Mouse (Mus musculus) macrophage (primary cell): ENCODE measurements around the gene Sds. TPM values are rescaled to one million over a fixed set of nuclear protein-coding genes. Genes with fewer than 3 reads are reported as not detected.

Experiments
- H3K27ac ChIP-seq: fragments of 350-480 bp; formaldehyde crosslinking; 2 replicates; pipeline ENCODE4 v1.9.0; 2021
- H3K36me3 ChIP-seq: fragments of 350-480 bp; formaldehyde crosslinking; 2 replicates; pipeline ENCODE4 v1.9.0; 2021; ENCODE audit errors: inconsistent target
- H3K4me3 ChIP-seq: fragments of 350-480 bp; formaldehyde crosslinking; 2 replicates; pipeline ENCODE4 v1.9.0; 2021; ENCODE audit errors: inconsistent target
- H3K79me2 ChIP-seq: fragments of 350-480 bp; formaldehyde crosslinking; 2 replicates; pipeline ENCODE4 v1.9.0; 2021; ENCODE audit errors: inconsistent target
- WGBS: methylation state at CpG from one replicate; pipeline ENCODE4 v1.1.7; 2026; ENCODE audit warnings: inconsistent platforms; ENCODE audit not compliant: missing documents; 5-methylcytosine and 5-hydroxymethylcytosine counted together
- polyA plus RNA-seq: library from polyadenylated mRNA; stranded (reverse); fragments of 250-400 nt; gene quantifications from 3 replicates; pipeline ENCODE4 v1.2.4, GENCODE M21; 2018; ENCODE audit warnings: inconsistent platforms

The Sds gene
- polyA plus RNA-seq, 1 experiment from 2014 or later, result not detected

GRCm38 (mm10) chr5:120527296-120527964, 51.1 kb downstream of the Sds start:
- no peak overlapping the region for H3K27ac ChIP-seq
- peaks cover 77% of the 10 kb centered on the region for H3K36me3 ChIP-seq
- H3K4me3 ChIP-seq, result no peak overlapping the region
- WGBS, result 30% methylated on average over 18 of the region's 20 CpGs
- H3K79me2 ChIP-seq, result no peaks in the 10 kb centered on the region

GRCm38 (mm10) chr5:120531631-120532030, 55.3 kb downstream of the Sds start:
- Histone ChIP-seq H3K4me3 (no peak overlapping the region), H3K36me3 (peaks cover 72% of the 10 kb centered on the region; the same call in 1 of the 2 replicates), H3K79me2 (no peaks in the 10 kb centered on the region), H3K27ac (no peak overlapping the region)
- WGBS, result 91% methylated on average over 8 of the region's 8 CpGs

Other genes starting within 250 kb of the Sds start
- not detected in 3 replicates for gene Lhx5, start 44.8 kb upstream of the Sds start, polyA plus RNA-seq
- not detected in 3 replicates for gene Sdsl, start 3.7 kb upstream of the Sds start, polyA plus RNA-seq
- 95.1 to 104 TPM (median 96.6 TPM) in 3 replicates for gene Plbd2, start 27.1 kb downstream of the Sds start, polyA plus RNA-seq
- gene Slc8b1, start 34.6 kb downstream of the Sds start, polyA plus RNA-seq, result 25.5 to 66.8 TPM (median 27.4 TPM) in 3 replicates
- 36.3 to 96.0 TPM (median 65.2 TPM) in 3 replicates for gene Tpcn1, start 112.1 kb downstream of the Sds start, polyA plus RNA-seq
- gene Iqcd, start 112.5 kb downstream of the Sds start, polyA plus RNA-seq, result 0.37 to 0.52 TPM in 2 of 3 replicates, not detected in the other
- 4.5 to 4.9 TPM (median 4.8 TPM) in 3 replicates for gene Rita1, start 136.1 kb downstream of the Sds start, polyA plus RNA-seq
- gene Ddx54, start 136.2 kb downstream of the Sds start, polyA plus RNA-seq, result 21.7 to 39.1 TPM (median 25.0 TPM) in 3 replicates
- gene Cfap73, start 157.7 kb downstream of the Sds start, polyA plus RNA-seq, result not detected in 3 replicates
- 0.11 to 0.14 TPM in 2 of 3 replicates, not detected in the other for gene Rasal1, start 172.3 kb downstream of the Sds start, polyA plus RNA-seq
- gene Dtx1, start 235.4 kb downstream of the Sds start, polyA plus RNA-seq, result 0.24 TPM in 1 of 3 replicates, not detected in the others